10 mouse cellular contexts compared by ENCODE assay signal in genomic region chr13:6646266-6646665, GRCm38 (mm10). TPM values are rescaled to one million over a fixed set of nuclear protein-coding genes. Genes with fewer than 3 reads are reported as not detected.
DNase-seq lines count a peak whose midpoint lies in the region; ATAC-seq and TF ChIP-seq lines count a peak whose summit lies in the region.
"Had no signal": no experiment of that assay in that cellular context is flagged by ENCODE, and none has a peak within 500 bp of the region (broad histone marks: within the 10 kb centered on the region; RNA-seq: fewer than 3 reads in every experiment).

No protein-coding gene starts in this region.

- TF ChIP-seq CTCF in cortical plate, adult 2 months (IDR thresholded peaks at IDR 0.05; ENCODE audit: extremely low read depth, insufficient read depth, low read length), result no peak

- peak overlapping the region; percentile 99 for H3K4me2 ChIP-seq in heart, embryonic 13.5 days
- H3K4me2 ChIP-seq in liver, embryonic 11.5 days, result peak overlapping the region; percentile 1; the same call in 1 of the 2 replicates
- H3K4me2 ChIP-seq in neural tube, embryonic 14.5 days (ENCODE audit: low read depth, low read length), result peak overlapping the region; percentile 97; the same call in 1 of the 2 replicates

- no peaks in the 10 kb centered on the region for H3K36me3 ChIP-seq in heart, embryonic 13.5 days
- H3K36me3 ChIP-seq in liver, embryonic 11.5 days (ENCODE audit: control insufficient read depth, insufficient read depth, low read length), result no peaks in the 10 kb centered on the region
- H3K36me3 ChIP-seq in neural tube, embryonic 14.5 days (ENCODE audit: control insufficient read depth, insufficient read depth, low read length), result no peaks in the 10 kb centered on the region
- H3K36me3 ChIP-seq: embryonic facial prominence, embryonic 13.5 days; midbrain, embryonic 12.5 days had no signal

- H3K9ac ChIP-seq in heart, embryonic 13.5 days, result peak overlapping the region; percentile 90
- H3K9ac ChIP-seq in liver, embryonic 11.5 days (ENCODE audit: low read depth, low read length), result no peak overlapping the region
- H3K9ac ChIP-seq in neural tube, embryonic 14.5 days (replicated peaks; ENCODE audit: low read depth, low read length), result 0 out of 2 replicates have a peak overlapping the region, but pooled peaks have one; percentile 29

- peaks cover 46% of the 10 kb centered on the region for H3K4me1 ChIP-seq in heart, embryonic 13.5 days
- peaks cover 22% of the 10 kb centered on the region for H3K4me1 ChIP-seq in liver, embryonic 11.5 days (replicated peaks; ENCODE audit: control insufficient read depth, insufficient read depth, low read length)
- H3K4me1 ChIP-seq in cortical plate, adult 2 months (ENCODE audit: control insufficient read depth, insufficient read depth, low read length), result peaks cover 3% of the 10 kb centered on the region
- H3K4me1 ChIP-seq in neural tube, embryonic 14.5 days (ENCODE audit: control insufficient read depth, insufficient read depth, low read length), result 0 out of 2 replicates have a peak, but pooled peaks cover 3% of the 10 kb centered on the region

- H3K4me3 ChIP-seq in heart, embryonic 13.5 days, result peak overlapping the region; percentile 76
- H3K4me3 ChIP-seq in liver, embryonic 11.5 days (ENCODE audit: low read depth, low read length), result no peak overlapping the region
- peak overlapping the region; percentile 97 for H3K4me3 ChIP-seq in cortical plate, adult 2 months (ENCODE audit: insufficient read depth, low read length)
- H3K4me3 ChIP-seq in neural tube, embryonic 14.5 days (ENCODE audit: low read depth, low read length), result peak overlapping the region; percentile 65; the same call in 1 of the 2 replicates

- WGBS in heart, embryonic 13.5 days, result 35% methylated on average over 2 of the region's 2 CpGs
- 60% methylated on average over 2 of the region's 2 CpGs for WGBS in liver, embryonic 11.5 days
- WGBS in neural tube, embryonic 14.5 days, result 64% methylated on average over 2 of the region's 2 CpGs

- DNase-seq in heart, postnatal 14 days, result no peak
- no peak for DNase-seq in liver, embryonic 11.5 days (ENCODE audit: low spot score)
- DNase-seq in liver, result no peak
- no peak for DNase-seq in adrenal gland, postnatal 25 days
- DNase-seq: lung, adult 18-20 months had no signal

- no peak for ATAC-seq in heart, embryonic 13.5 days (ENCODE audit: extremely low read depth, insufficient number of reproducible peaks, low FRiP score, low TSS enrichment)
- no peak for ATAC-seq in liver, embryonic 11.5 days (replicated peaks; ENCODE audit: low FRiP score)
- no peak for ATAC-seq in neural tube, embryonic 14.5 days (ENCODE audit: low read depth)

- H3K27ac ChIP-seq in heart, embryonic 13.5 days (replicated peaks), result peak overlapping the region; percentile 93
- no peak overlapping the region for H3K27ac ChIP-seq in liver, embryonic 11.5 days (ENCODE audit: low read depth, low read length)
- H3K27ac ChIP-seq in cortical plate, adult 2 months (ENCODE audit: insufficient read depth, low read length), result no peak overlapping the region
- no peak overlapping the region for H3K27ac ChIP-seq in neural tube, embryonic 14.5 days (ENCODE audit: low read depth, low read length)
- H3K27ac ChIP-seq: embryonic facial prominence, embryonic 13.5 days; midbrain, embryonic 12.5 days had no signal

- intact Hi-C loops in heart, postnatal 14 days (cut with DNase I), result no loop called here

- no peak for TF ChIP-seq POLR2A in cortical plate, adult 2 months (IDR thresholded peaks at IDR 0.05; ENCODE audit: extremely low read depth, insufficient read depth, low read length)

- no peaks in the 10 kb centered on the region for H3K9me3 ChIP-seq in heart, embryonic 13.5 days
- no peaks in the 10 kb centered on the region for H3K9me3 ChIP-seq in liver, embryonic 11.5 days (ENCODE audit: control insufficient read depth, low read length)
- no peaks in the 10 kb centered on the region for H3K9me3 ChIP-seq in neural tube, embryonic 14.5 days (ENCODE audit: control insufficient read depth, low read length)
- H3K9me3 ChIP-seq: embryonic facial prominence, embryonic 13.5 days; midbrain, embryonic 12.5 days had no signal

- no peaks in the 10 kb centered on the region for H3K27me3 ChIP-seq in heart, embryonic 13.5 days (replicated peaks)
- no peaks in the 10 kb centered on the region for H3K27me3 ChIP-seq in liver, embryonic 11.5 days (replicated peaks; ENCODE audit: control insufficient read depth, insufficient read depth, low read length)
- no peaks in the 10 kb centered on the region for H3K27me3 ChIP-seq in neural tube, embryonic 14.5 days (ENCODE audit: control insufficient read depth, insufficient read depth, low read length)

RNA-seq across cellular contexts. Expression of gene Pfkp, which starts 2.3 kb away (rescaled TPM):
- 170 and 188 TPM in 2 replicates for polyA plus RNA-seq in heart, embryonic 13.5 days (2015; fragmentation: Nextera tagmentation; extraction: Ambion mirVana)
- 10 to 100 TPM; 72.9 to 74.6 TPM for total RNA-seq in heart, postnatal 14 days (2021)
- polyA plus RNA-seq in liver, embryonic 11.5 days (2014; fragmentation: Nextera tagmentation; extraction: Ambion mirVana), result 27.4 and 31.2 TPM in 2 replicates
- 225 and 240 TPM in 2 replicates for polyA plus RNA-seq in cortical plate, adult 2 months (2012; rRNA removed)
- 377 and 537 TPM in 2 replicates for polyA plus RNA-seq in neural tube, embryonic 14.5 days (2014; fragmentation: Nextera tagmentation; extraction: Ambion mirVana)
- total RNA-seq in adrenal gland, postnatal 25 days (2021), result 57.6 and 66.5 TPM in 2 replicates

Comparison
In these comparisons a context has a peak if more than half of its experiments do, and no peak if none do; other contexts are left out.
1. H3K4me2 ChIP-seq: peak in every context shown above with its lines; median percentile 99 in heart, embryonic 13.5 days; 97 in neural tube, embryonic 14.5 days; 1 in liver, embryonic 11.5 days.